Mouse (Mus musculus) CH12.LX (cell line): Measurements from ENCODE around the gene Uqcr11. TPM values are rescaled to one million over a fixed set of nuclear protein-coding genes. Genes with fewer than 3 reads are reported as not detected.
A peak's percentile ranks its signal among the peaks of the same experiment; 100 is the strongest.

Experiments
- DNase-seq: peaks from one replicate; pipeline ENCODE4 v3.0.0-alpha.2; 2013; ENCODE audit errors: extremely low read depth
- H3K27ac ChIP-seq: 2 replicates; pipeline ENCODE4 v1.5.1; 2012; ENCODE audit warnings: low read depth, mild to moderate bottlenecking, control low read depth, moderate library complexity; ENCODE audit not compliant: insufficient read depth
- H3K27me3 ChIP-seq: replicated peaks from 2 replicates; pipeline ENCODE3; 2012; ENCODE audit warnings: inconsistent platforms
- H3K36me3 ChIP-seq, 2 experiments: replicated peaks in 1 of 2; 2 replicates each; pipeline versions ENCODE3 to v1.6.1; 2012; ENCODE audit warnings: inconsistent platforms in 1 of 2, low read length in 1 of 2, mild to moderate bottlenecking in 1 of 2, mixed read lengths in 1 of 2, moderate library complexity in 1 of 2; ENCODE audit not compliant: control insufficient read depth in 1 of 2, insufficient read depth in 1 of 2
- H3K4me1 ChIP-seq, 2 experiments: 2 replicates each; pipeline ENCODE4 v1.6.1; 2012; ENCODE audit warnings: inconsistent platforms in 1 of 2, moderate library complexity in 1 of 2; ENCODE audit not compliant: insufficient read depth in 2 of 2, control insufficient read depth in 1 of 2
- H3K4me2 ChIP-seq: 2 replicates; pipeline ENCODE4 v1.6.1; 2012; ENCODE audit warnings: low read depth, mild to moderate bottlenecking, control low read depth; ENCODE audit not compliant: poor library complexity, insufficient read depth, severe bottlenecking
- H3K4me3 ChIP-seq, 3 experiments: fragments of 150-350 bp in 1 of 3; sonication (generic) in 1 of 3; replicated peaks in 1 of 3; 2 replicates each; pipeline versions ENCODE3 to v1.5.1; 2011 to 2012; ENCODE audit warnings: low read depth in 2 of 3, low read length in 2 of 3, mild to moderate bottlenecking in 2 of 3, moderate library complexity in 2 of 3, control low read depth in 1 of 3, improper control_type of control experiment in 1 of 3, inconsistent platforms in 1 of 3, mixed read lengths in 1 of 3; ENCODE audit not compliant: poor library complexity in 1 of 3
- H3K79me2 ChIP-seq: replicated peaks from 2 replicates; pipeline ENCODE4 v1.6.1; 2012; ENCODE audit warnings: mild to moderate bottlenecking, moderate library complexity; ENCODE audit not compliant: control insufficient read depth, poor library complexity, insufficient read depth, severe bottlenecking; ENCODE audit errors: extremely low read depth
- H3K9ac ChIP-seq: 2 replicates; pipeline ENCODE4 v1.6.1; 2012; ENCODE audit warnings: low read depth, mild to moderate bottlenecking, control low read depth, moderate library complexity; ENCODE audit not compliant: insufficient read depth
- H3K9me3 ChIP-seq: replicated peaks from 2 replicates; pipeline ENCODE3; 2012; ENCODE audit warnings: low read length, inconsistent platforms, mixed read lengths
- BHLHE40 ChIP-seq: IDR thresholded peaks from 2 replicates; pipeline ENCODE4 v1.6.1; 2011; ENCODE audit warnings: mild to moderate bottlenecking, low read depth, low read length, improper control_type of control experiment
- CHD1 ChIP-seq: IDR thresholded peaks from 2 replicates; pipeline ENCODE4 v1.6.1; 2012; ENCODE audit warnings: low read depth, low read length, improper control_type of control experiment, inconsistent platforms
- CHD2 ChIP-seq: IDR thresholded peaks from 2 replicates; pipeline ENCODE4 v1.6.1; 2011; ENCODE audit warnings: low read length, improper control_type of control experiment
- CTCF ChIP-seq, 2 experiments: IDR thresholded peaks in 1 of 2; conservative IDR thresholded peaks in 1 of 2; 2 replicates each; pipeline ENCODE4 v1.5.1; 2011 to 2012; ENCODE audit warnings: low read depth in 2 of 2, low read length in 2 of 2, improper control_type of control experiment in 1 of 2, inconsistent platforms in 1 of 2, mild to moderate bottlenecking in 1 of 2, moderate library complexity in 1 of 2
- E2F4 ChIP-seq: IDR thresholded peaks from 2 replicates; pipeline ENCODE4 v1.6.1; 2011; ENCODE audit warnings: low read depth, low read length, improper control_type of control experiment; ENCODE audit not compliant: insufficient replicate concordance
- ELF1 ChIP-seq: IDR thresholded peaks from 2 replicates; pipeline ENCODE4 v1.6.1; 2014; ENCODE audit warnings: low read depth, mild to moderate bottlenecking, inconsistent platforms, low read length, improper control_type of control experiment
- EP300 ChIP-seq: IDR thresholded peaks from 2 replicates; pipeline ENCODE4 v1.6.1; 2011; ENCODE audit warnings: low read length, improper control_type of control experiment
- ETS1 ChIP-seq: conservative IDR thresholded peaks from 2 replicates; pipeline ENCODE4 v1.6.1; 2012; ENCODE audit warnings: low read depth, mild to moderate bottlenecking, inconsistent platforms, low read length, improper control_type of control experiment, moderate library complexity
- GABPA ChIP-seq: IDR thresholded peaks from 2 replicates; pipeline ENCODE4 v1.6.1; 2012; ENCODE audit warnings: low read depth, low read length, improper control_type of control experiment, inconsistent platforms; ENCODE audit not compliant: insufficient replicate concordance
- HCFC1 ChIP-seq: IDR thresholded peaks from 2 replicates; pipeline ENCODE4 v1.6.1; 2012; ENCODE audit warnings: low read depth, mild to moderate bottlenecking, inconsistent platforms, low read length, improper control_type of control experiment
- IRF4 ChIP-seq: IDR thresholded peaks from 2 replicates; pipeline ENCODE4 v1.6.1; 2014; ENCODE audit warnings: low read depth, mild to moderate bottlenecking, inconsistent platforms, low read length, improper control_type of control experiment
- JUN ChIP-seq: IDR thresholded peaks from 2 replicates; pipeline ENCODE4 v1.6.1; 2011; ENCODE audit warnings: low read depth, mild to moderate bottlenecking, low read length, improper control_type of control experiment, moderate library complexity; ENCODE audit not compliant: insufficient read depth
- JUND ChIP-seq: conservative IDR thresholded peaks from 2 replicates; pipeline ENCODE4 v1.6.1; 2011; ENCODE audit warnings: low read depth, low read length, improper control_type of control experiment
- KAT2A ChIP-seq: IDR thresholded peaks from 2 replicates; pipeline ENCODE4 v1.6.1; 2012; ENCODE audit warnings: low read length, improper control_type of control experiment, inconsistent platforms; ENCODE audit not compliant: insufficient replicate concordance
- MAFK ChIP-seq: IDR thresholded peaks from 2 replicates; pipeline ENCODE4 v1.6.1; 2011; ENCODE audit warnings: low read length, improper control_type of control experiment; ENCODE audit not compliant: insufficient replicate concordance
- MAX ChIP-seq: IDR thresholded peaks from 2 replicates; pipeline ENCODE4 v1.6.1; 2011; ENCODE audit warnings: low read length, improper control_type of control experiment
- MAZ ChIP-seq: IDR thresholded peaks from 2 replicates; pipeline ENCODE4 v1.6.1; 2012; ENCODE audit warnings: low read depth, mild to moderate bottlenecking, inconsistent platforms, low read length, improper control_type of control experiment, moderate library complexity
- MEF2A ChIP-seq: IDR thresholded peaks from 2 replicates; pipeline ENCODE4 v1.6.1; 2014; ENCODE audit warnings: low read depth, mild to moderate bottlenecking, inconsistent platforms, low read length, improper control_type of control experiment, borderline replicate concordance
- MXI1 ChIP-seq: IDR thresholded peaks from 2 replicates; pipeline ENCODE4 v1.6.1; 2011; ENCODE audit warnings: mild to moderate bottlenecking, low read depth, low read length, improper control_type of control experiment
- MYC ChIP-seq: IDR thresholded peaks from 2 replicates; pipeline ENCODE4 v1.6.1; 2011; ENCODE audit warnings: low read depth, mild to moderate bottlenecking, improper control_type of control experiment, low read length
- NELFE ChIP-seq: IDR thresholded peaks from 2 replicates; pipeline ENCODE4 v1.6.1; 2011; ENCODE audit warnings: low read depth, low read length, improper control_type of control experiment
- NRF1 ChIP-seq: IDR thresholded peaks from 2 replicates; pipeline ENCODE4 v1.6.1; 2014; ENCODE audit warnings: low read depth, mild to moderate bottlenecking, inconsistent platforms, low read length, improper control_type of control experiment, moderate library complexity
- PAX5 ChIP-seq: IDR thresholded peaks from 2 replicates; pipeline ENCODE4 v1.6.1; 2012; ENCODE audit warnings: low read length, inconsistent platforms, mixed read lengths
- POLR2A ChIP-seq: IDR thresholded peaks from 2 replicates; pipeline ENCODE4 v1.6.1; 2011; ENCODE audit warnings: low read depth, mild to moderate bottlenecking, improper control_type of control experiment, low read length
- POLR2AphosphoS2 ChIP-seq: IDR thresholded peaks from 2 replicates; pipeline ENCODE4 v1.6.1; 2011; ENCODE audit warnings: low read depth, low read length, improper control_type of control experiment
- RAD21 ChIP-seq: IDR thresholded peaks from 2 replicates; pipeline ENCODE4 v1.6.1; 2011; ENCODE audit warnings: low read depth, mild to moderate bottlenecking, low read length, improper control_type of control experiment, moderate library complexity
- RCOR1 ChIP-seq: conservative IDR thresholded peaks from 2 replicates; pipeline ENCODE4 v1.6.1; 2012; ENCODE audit warnings: low read depth, mild to moderate bottlenecking, inconsistent platforms, low read length, improper control_type of control experiment
- SIN3A ChIP-seq: IDR thresholded peaks from 2 replicates; pipeline ENCODE4 v1.6.1; 2012; ENCODE audit warnings: low read length, improper control_type of control experiment, inconsistent platforms
- SMC3 ChIP-seq: IDR thresholded peaks from 2 replicates; pipeline ENCODE4 v1.6.1; 2011; ENCODE audit warnings: low read depth, low read length, improper control_type of control experiment
- TBP ChIP-seq: conservative IDR thresholded peaks from 2 replicates; pipeline ENCODE4 v1.6.1; 2011; ENCODE audit warnings: low read depth, low read length, improper control_type of control experiment
- TCF12 ChIP-seq: IDR thresholded peaks from 2 replicates; pipeline ENCODE4 v1.6.1; 2014; ENCODE audit warnings: low read depth, mild to moderate bottlenecking, inconsistent platforms, low read length, improper control_type of control experiment
- UBTF ChIP-seq: IDR thresholded peaks from 2 replicates; pipeline ENCODE4 v1.6.1; 2012; ENCODE audit warnings: low read depth, mild to moderate bottlenecking, inconsistent platforms, low read length, improper control_type of control experiment, moderate library complexity
- USF1 ChIP-seq: IDR thresholded peaks from 2 replicates; pipeline ENCODE4 v1.6.1; 2014; ENCODE audit warnings: low read depth, mild to moderate bottlenecking, inconsistent platforms, low read length, improper control_type of control experiment
- USF2 ChIP-seq: conservative IDR thresholded peaks from 2 replicates; pipeline ENCODE4 v1.6.1; 2011; ENCODE audit warnings: low read depth, low read length, improper control_type of control experiment
- ZC3H11A ChIP-seq: IDR thresholded peaks from 2 replicates; pipeline ENCODE4 v1.6.1; 2012; ENCODE audit warnings: low read depth, mild to moderate bottlenecking, inconsistent platforms, low read length, improper control_type of control experiment
- ZKSCAN1 ChIP-seq: IDR thresholded peaks from 2 replicates; pipeline ENCODE4 v1.6.1; 2012; ENCODE audit warnings: low read depth, inconsistent platforms, low read length, improper control_type of control experiment, borderline replicate concordance
- ZMIZ1 ChIP-seq: IDR thresholded peaks from 2 replicates; pipeline ENCODE4 v1.6.1; 2012; ENCODE audit warnings: low read depth, mild to moderate bottlenecking, inconsistent platforms, low read length, improper control_type of control experiment
- ZNF384 ChIP-seq: IDR thresholded peaks from 2 replicates; pipeline ENCODE4 v1.6.1; 2012; ENCODE audit warnings: low read depth, low read length, improper control_type of control experiment, inconsistent platforms
- dilution Hi-C: fragments of 300-500 bp; cut with MboI; formaldehyde crosslinking; loops from 2 replicates; pipeline ENCODE4 v1.14.3; 2020; ENCODE audit warnings: low sequenced_read_pairs; ENCODE audit not compliant: extremely low pct_unique_long_range_greater_than_20kb, extremely low pct_ligation_motif_present
- in situ Hi-C: fragments of 300-500 bp; cut with MboI; formaldehyde crosslinking; loops from 3 replicates; pipeline ENCODE4 v1.14.3; 2019; ENCODE audit warnings: low sequenced_read_pairs, low pct_ligation_motif_present, low pct_unique_long_range_greater_than_20kb, mixed read lengths
- polyA plus RNA-seq: library from polyadenylated mRNA; unstranded; fragments of >175 nt; gene quantifications from 2 replicates; pipeline ENCODE4 v1.2.1, GENCODE M21; 2012; ENCODE audit warnings: low read depth; ENCODE audit not compliant: insufficient read length
- total RNA-seq, 2 experiments: library from RNA; depleted of rRNA; stranded (reverse); fragments of 300-350 nt in 1 of 2; fragments of >200 nt in 1 of 2; gene quantifications; 2 replicates each; pipeline ENCODE4 v1.2.3; 2012 to 2014

Gene Uqcr11
- total and polyA plus RNA-seq, 3 experiments = 206 to 466 (median 444) TPM

DNA sequence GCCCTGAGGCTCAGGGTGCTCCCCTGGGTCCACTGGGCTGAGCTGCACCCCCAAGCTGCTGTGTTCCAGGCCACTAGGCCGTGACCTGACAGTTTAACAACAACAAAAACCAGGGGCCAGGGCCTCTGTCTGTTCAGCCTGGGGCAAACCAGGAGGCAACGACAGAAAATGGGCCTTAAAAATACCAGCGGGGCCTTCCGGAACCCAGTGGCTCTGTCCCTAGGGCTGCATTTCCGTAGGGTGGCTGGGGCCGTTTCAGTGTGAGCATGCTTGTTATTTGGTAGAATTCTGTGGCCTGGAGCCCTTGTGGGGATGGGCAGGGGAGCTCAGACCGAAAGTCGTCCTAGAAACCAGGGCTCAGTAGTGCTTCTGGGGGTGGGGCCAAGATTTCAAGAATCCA is 23.2 kb upstream of the Uqcr11 start:
- in situ Hi-C loops (loop anchor here (5.0 to 25.0 kb wide), 2 partner anchors 42 to 258 kb away; partner anchors contain the start of genes Mex3d and Mknk2), dilution Hi-C loops (no loop called here)
- Histone ChIP-seq H3K27ac (peak overlapping the region; percentile 96), H3K36me3 (peaks cover 52 to 60% of the 10 kb centered on the region in 2 experiments), H3K4me2 (peak overlapping the region; percentile 82; the same call in 1 of the 2 replicates), H3K79me2 (peaks cover 59% of the 10 kb centered on the region), H3K9me3 (peaks cover 15% of the 10 kb centered on the region), H3K27me3 (no peaks in the 10 kb centered on the region), H3K4me1 (peaks cover 23 to 56% of the 10 kb centered on the region in 2 experiments), H3K9ac (peak overlapping the region; percentile 99), H3K4me3 (peak overlapping the region in 1 of 3 experiments; percentile 1)
- no peak for TF ChIP-seq ZC3H11A
- TF ChIP-seq RCOR1 = no peak; the same call in 1 of the 2 replicates
- peak; percentile 61; the same call in 1 of the 2 replicates for TF ChIP-seq ELF1
- 0 out of 2 replicates have a peak, but pooled peaks have one; percentile 43 for TF ChIP-seq CHD2
- TF ChIP-seq ZMIZ1 = no peak
- TF ChIP-seq UBTF = no peak
- 0 out of 2 replicates have a peak, but pooled peaks have one; percentile 10 for TF ChIP-seq EP300
- no peak for TF ChIP-seq MYC
- no peak; the same call in 1 of the 2 replicates for TF ChIP-seq BHLHE40
- TF ChIP-seq POLR2A = no peak
- peak; percentile 48 for TF ChIP-seq ETS1
- TF ChIP-seq E2F4 = no peak
- TF ChIP-seq HCFC1 = no peak
- TF ChIP-seq CHD1 = no peak
- TF ChIP-seq GABPA = no peak
- no peak for TF ChIP-seq USF2
- TF ChIP-seq USF1 = no peak
- TF ChIP-seq MAFK = no peak
- no peak for TF ChIP-seq KAT2A
- no peak for TF ChIP-seq PAX5
- TF ChIP-seq MAZ = no peak
- TF ChIP-seq POLR2AphosphoS2 = no peak
- 0 out of 2 replicates have a peak, but pooled peaks have one; percentile 22 for TF ChIP-seq IRF4
- no peak for TF ChIP-seq NELFE
- no peak for TF ChIP-seq SMC3
- peak; percentile 41; the same call in 1 of the 2 replicates for TF ChIP-seq SIN3A
- TF ChIP-seq MAX = no peak
- TF ChIP-seq TBP = no peak
- no peak for TF ChIP-seq RAD21
- no peak for TF ChIP-seq NRF1
- TF ChIP-seq ZKSCAN1 = no peak
- TF ChIP-seq ZNF384 = 0 out of 2 replicates have a peak, but pooled peaks have one; percentile 7
- TF ChIP-seq MXI1 = no peak
- TF ChIP-seq MEF2A = peak; percentile 63; the same call in 1 of the 2 replicates
- TF ChIP-seq CTCF (conservative IDR thresholded peaks at IDR 0.05 in 1 of 2, IDR thresholded peaks at IDR 0.05 in 1 of 2; ENCODE audit: low read depth in 2 of 2, low read length in 2 of 2) = no peak
- no peak for TF ChIP-seq JUN
- no peak for TF ChIP-seq TCF12
- no peak for TF ChIP-seq JUND
- DNase-seq = peak; percentile 65
